Mouse (Mus musculus) T-cell, adult 2 months (primary cell): ENCODE results near the gene Wsb1.
A peak's percentile ranks its signal among the peaks of the same experiment; 100 is the strongest.
"Not testable (repeated sequence)": the region's sequence is repeated elsewhere in the genome, so short reads cannot be mapped to it uniquely, and the experiment has no call there.

Experiments
- DNase-seq: peaks from one replicate; pipeline ENCODE4 v3.0.0; 2022; ENCODE audit warnings: low spot score

Wsb1 gene

GRCm38 (mm10) chr11:79254391-79255098, at the start of gene Wsb1:
Gene Wsb1 (minus strand): TSS chr11:79254671.
- DNase-seq = peak; percentile 90

DNA sequence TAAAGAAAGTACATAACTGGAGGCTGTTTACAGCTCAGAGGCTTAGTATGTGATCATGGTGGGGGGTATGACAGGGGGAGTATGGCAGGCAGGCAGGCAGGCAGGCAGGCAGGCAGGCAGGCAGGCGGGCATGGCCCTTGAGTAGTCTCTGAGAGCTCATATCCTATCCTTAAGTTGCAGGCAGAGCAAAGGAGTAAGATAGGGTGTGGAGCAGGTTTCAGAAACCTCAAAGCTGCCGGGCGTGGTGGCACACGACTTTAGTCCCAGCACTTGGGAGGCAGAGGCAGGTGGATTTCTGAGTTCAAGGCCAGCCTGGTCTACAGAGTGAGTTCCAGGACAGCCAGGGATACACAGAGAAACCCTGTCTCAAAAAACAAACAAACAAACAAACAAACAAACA, 49.8 kb upstream of the Wsb1 start:
- DNase-seq = not testable (repeated sequence)

DNA sequence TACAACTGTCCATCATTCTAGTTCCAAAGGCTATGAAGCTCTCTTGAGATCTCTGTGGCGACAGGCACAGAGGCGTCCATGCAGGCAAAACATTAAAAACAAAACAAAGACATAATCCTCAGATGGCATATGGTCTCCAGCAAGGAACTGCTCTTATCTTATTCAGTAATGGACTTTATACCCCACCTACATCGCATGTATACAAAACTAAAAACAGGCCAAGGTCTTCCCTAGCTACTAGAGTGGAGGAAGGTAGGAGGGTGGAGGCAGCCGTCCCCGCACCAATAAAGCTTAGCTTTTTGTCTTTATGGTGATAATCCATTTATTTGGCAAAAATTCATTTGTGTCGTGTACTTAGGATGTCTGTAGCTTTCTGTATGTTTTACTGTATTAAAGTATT, 48.6 kb upstream of the Wsb1 start:
- no peak for DNase-seq

GRCm38 (mm10) chr11:79299719-79300431, 45.4 kb upstream of the Wsb1 start:
- DNase-seq = no peak

DNA sequence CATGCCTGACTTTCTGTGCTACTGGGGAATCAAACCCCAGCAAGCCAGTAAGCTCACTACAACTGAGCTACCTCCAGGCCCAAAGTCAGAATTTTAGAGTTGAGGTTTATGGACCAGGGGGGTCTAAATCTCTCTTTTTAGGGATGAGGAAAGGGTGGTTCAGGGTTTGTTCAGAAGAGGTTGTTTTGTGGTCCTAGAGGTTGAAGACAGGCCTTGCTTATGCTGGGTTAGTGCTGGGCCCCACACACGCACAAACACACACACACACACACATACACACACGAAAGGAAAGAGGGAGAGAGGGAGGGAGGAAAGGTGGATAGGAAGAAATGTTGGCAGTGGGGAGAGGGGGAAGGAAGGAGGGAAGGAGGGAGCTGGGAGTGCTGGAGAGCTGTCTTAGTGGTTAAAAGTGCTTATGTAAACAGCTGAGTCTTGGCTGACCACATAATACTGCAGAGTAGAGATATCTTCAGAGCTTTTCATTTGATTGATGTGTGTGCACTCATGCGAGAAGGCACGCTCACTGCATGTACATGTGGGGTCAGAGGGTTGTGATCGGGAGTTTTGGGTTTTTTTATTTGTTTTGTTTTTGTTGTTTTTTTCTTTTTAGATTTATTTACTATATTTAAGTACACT, 42.5 kb upstream of the Wsb1 start, which contains the start of gene Gm9964:
Gene Gm9964 (minus strand): TSS at position 51 of the 636 bp plus-strand sequence.
- DNase-seq = no peak

DNA sequence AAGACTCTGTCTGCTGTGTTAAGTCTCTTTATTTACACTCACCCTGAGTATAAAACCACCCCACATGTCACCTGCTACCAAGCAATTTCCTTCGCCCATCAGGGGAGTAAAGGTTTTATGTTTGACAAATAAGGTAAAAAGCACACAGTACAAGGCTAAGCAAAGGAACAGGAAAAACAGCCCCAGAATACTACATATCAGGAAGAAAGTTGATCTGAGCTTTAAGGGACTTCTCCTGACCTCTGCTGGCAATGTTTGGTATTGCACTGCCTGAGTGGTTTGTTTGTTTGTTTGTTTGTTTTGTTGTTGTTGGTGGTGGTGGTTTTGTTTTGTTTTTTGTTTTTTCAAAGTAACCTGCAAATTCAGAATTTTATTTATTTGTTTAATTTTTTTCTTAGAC, 41.7 kb upstream of the Wsb1 start:
- DNase-seq = peak; percentile 8

GRCm38 (mm10) chr11:79293971-79294370, 39.5 kb upstream of the Wsb1 start:
- no peak for DNase-seq

DNA sequence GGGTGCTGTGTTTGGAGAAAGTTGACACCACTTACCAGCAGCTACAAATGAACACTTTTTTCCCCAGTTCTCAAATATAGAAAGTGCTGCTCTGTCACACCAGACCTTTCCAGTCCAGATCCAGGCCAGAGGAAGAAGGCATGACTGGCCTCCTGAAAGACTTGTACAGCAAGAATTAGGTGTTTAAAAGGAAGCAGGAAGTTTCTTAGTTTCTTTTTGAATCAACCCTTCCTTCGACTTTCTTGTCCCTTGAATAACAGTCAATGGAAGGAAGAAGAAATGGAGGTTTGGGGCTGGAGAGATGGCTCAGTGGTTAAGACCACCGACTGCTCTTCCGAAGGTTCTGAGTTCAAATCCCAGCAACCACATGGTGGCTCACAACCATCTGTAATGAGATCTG, 38.6 kb upstream of the Wsb1 start:
- DNase-seq = no peak

- DNase-seq = no peak
Observed at GRCm38 (mm10) chr11:79292130-79292529, 37.7 kb upstream of the Wsb1 start.

- DNase-seq = no peak
Observed at GRCm38 (mm10) chr11:79291651-79292050, 37.2 kb upstream of the Wsb1 start.

DNA sequence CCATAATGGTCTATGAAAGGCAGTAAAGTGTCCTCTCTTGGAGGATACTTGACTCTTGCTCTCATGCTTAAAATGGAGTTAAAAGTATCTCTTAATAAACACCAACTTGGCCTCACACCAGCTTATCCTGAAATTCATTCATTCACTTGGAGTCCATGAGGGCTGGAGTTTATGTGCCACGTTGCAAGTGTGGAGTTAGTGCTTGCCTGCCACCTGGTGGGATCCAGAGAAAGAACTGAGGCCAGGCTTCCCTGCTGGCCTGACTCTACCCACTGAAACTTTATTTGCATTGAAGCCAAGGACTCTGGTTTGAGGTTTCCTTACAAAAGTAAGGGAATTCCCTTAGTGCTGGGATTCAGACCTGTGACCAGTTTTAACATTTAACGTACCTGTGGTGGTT, 36.0 kb upstream of the Wsb1 start:
- DNase-seq = no peak

GRCm38 (mm10) chr11:79288913-79289640, 34.6 kb upstream of the Wsb1 start:
- DNase-seq = no peak

- DNase-seq = no peak
Observed at GRCm38 (mm10) chr11:79288278-79288843, 33.9 kb upstream of the Wsb1 start.

DNA sequence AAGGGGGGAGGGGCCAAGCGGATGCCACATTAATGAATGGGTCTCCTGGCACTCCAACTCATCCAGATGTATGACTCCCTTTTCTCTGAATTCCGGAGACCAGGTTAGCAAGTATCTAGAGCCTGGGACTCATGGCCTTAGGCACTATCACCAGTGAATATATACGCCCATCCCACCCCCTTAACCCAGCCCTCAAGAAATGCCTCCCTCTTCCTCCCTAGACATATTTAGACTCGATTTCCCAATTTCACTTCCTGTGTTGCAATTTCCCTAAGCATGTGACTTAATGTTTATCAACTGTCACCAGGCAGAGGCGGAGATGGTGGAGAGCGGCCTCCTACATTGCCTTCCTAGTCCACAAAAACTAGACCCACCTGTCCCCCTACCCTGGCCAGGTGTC, 33.0 kb upstream of the Wsb1 start:
- no peak for DNase-seq

GRCm38 (mm10) chr11:79286305-79286799, 31.9 kb upstream of the Wsb1 start:
- DNase-seq = no peak

- DNase-seq = no peak
Observed at GRCm38 (mm10) chr11:79283350-79284030, 29.0 kb upstream of the Wsb1 start.

DNA sequence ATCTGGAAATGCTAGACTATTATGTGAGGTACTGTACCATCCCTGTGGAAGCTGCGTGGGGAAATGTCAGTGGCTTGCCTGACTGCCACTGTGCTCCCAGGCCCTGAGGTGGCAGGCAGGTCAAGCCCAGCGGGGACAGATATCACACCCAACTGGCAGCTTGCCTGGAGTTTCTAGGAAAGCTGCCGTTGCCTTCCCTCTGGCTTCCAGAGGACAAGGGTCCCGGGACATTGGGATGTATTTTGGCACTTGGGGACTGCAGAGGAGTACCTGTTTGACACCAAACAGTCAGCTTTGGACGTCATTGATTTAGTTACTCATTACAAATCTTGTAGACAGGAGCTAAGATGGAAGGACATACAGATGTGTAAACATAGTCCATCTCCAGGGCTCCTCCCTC, 26.9 kb upstream of the Wsb1 start:
- no peak for DNase-seq

- DNase-seq = no peak
Observed at GRCm38 (mm10) chr11:79279732-79280405, 25.4 kb upstream of the Wsb1 start.

DNA sequence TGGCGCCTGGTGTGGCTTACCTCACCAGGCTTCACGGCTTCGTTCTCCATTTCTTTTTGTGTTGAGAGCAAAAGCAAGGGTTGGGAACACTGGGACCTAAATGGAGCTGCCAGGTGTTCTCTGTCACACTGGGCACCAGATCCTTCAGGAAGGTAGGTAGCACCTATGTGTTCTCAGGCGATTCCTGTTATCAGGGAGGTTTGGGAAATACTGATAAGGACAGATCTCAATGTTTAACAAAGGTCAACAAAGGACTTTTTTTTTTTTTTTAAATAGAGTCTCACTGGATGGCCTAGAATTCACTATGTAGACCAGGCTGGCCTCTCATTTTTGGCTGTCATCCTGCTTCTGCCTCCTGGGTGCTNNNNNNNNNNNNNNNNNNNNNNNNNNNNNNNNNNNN, 19.3 kb upstream of the Wsb1 start:
- DNase-seq = no peak

GRCm38 (mm10) chr11:79273039-79273438, 18.6 kb upstream of the Wsb1 start:
- DNase-seq = no peak

GRCm38 (mm10) chr11:79267171-79267570, 12.7 kb upstream of the Wsb1 start:
- DNase-seq = no peak
